Mouse (Mus musculus): ENCODE measurements around the gene 9330182O14Rik. TPM values are rescaled to one million over a fixed set of nuclear protein-coding genes. Genes with fewer than 3 reads are reported as not detected.

The 9330182O14Rik gene
- polyA plus RNA-seq, 1 experiment from 2014 or later: not detected

GRCm38 (mm10) chr15:40130880-40131478 is 3.2 kb upstream of the 9330182O14Rik start:
- no peak for ATAC-seq (ENCODE audit: insufficient number of reproducible peaks, insufficient read depth, low FRiP score, low read depth)
- H3K4me3 ChIP-seq (ENCODE audit: low read depth, low read length): no peak overlapping the region
- no peaks in the 10 kb centered on the region for H3K9me3 ChIP-seq (ENCODE audit: control insufficient read depth, low read depth, low read length)
- no peaks in the 10 kb centered on the region for H3K27me3 ChIP-seq (ENCODE audit: control insufficient read depth, insufficient read depth, low read length)
- H3K4me1 ChIP-seq (ENCODE audit: control insufficient read depth, insufficient read depth, low read length): no peaks in the 10 kb centered on the region
- no peak overlapping the region for H3K4me2 ChIP-seq (replicated peaks; ENCODE audit: low read depth, low read length)
- H3K27ac ChIP-seq (ENCODE audit: low read length): no peak overlapping the region
- WGBS: 25% methylated on average over 15 of the region's 15 CpGs
- H3K36me3 ChIP-seq (ENCODE audit: control insufficient read depth, insufficient read depth, low read length): no peaks in the 10 kb centered on the region
- no peak overlapping the region for H3K9ac ChIP-seq (replicated peaks; ENCODE audit: low read depth, low read length)

GRCm38 (mm10) chr15:40132408-40132807 is 1.8 kb upstream of the 9330182O14Rik start:
- no peak for ATAC-seq (ENCODE audit: insufficient number of reproducible peaks, insufficient read depth, low FRiP score, low read depth)
- 87% methylated on average over 4 of the region's 4 CpGs for WGBS

GRCm38 (mm10) chr15:40144221-40144620 is 10.1 kb downstream of the 9330182O14Rik start:
- no peak overlapping the region for H3K4me2 ChIP-seq (replicated peaks; ENCODE audit: low read depth, low read length)
- no peaks in the 10 kb centered on the region for H3K9me3 ChIP-seq (ENCODE audit: control insufficient read depth, low read depth, low read length)
- no peak for ATAC-seq (ENCODE audit: insufficient number of reproducible peaks, insufficient read depth, low FRiP score, low read depth)
- H3K4me3 ChIP-seq (ENCODE audit: low read depth, low read length): no peak overlapping the region
- H3K9ac ChIP-seq (replicated peaks; ENCODE audit: low read depth, low read length): no peak overlapping the region
- WGBS: 50% methylated on average over 7 of the region's 7 CpGs
- H3K36me3 ChIP-seq (ENCODE audit: control insufficient read depth, insufficient read depth, low read length): no peaks in the 10 kb centered on the region
- no peaks in the 10 kb centered on the region for H3K27me3 ChIP-seq (ENCODE audit: control insufficient read depth, insufficient read depth, low read length)
- no peaks in the 10 kb centered on the region for H3K4me1 ChIP-seq (ENCODE audit: control insufficient read depth, insufficient read depth, low read length)
- H3K27ac ChIP-seq (ENCODE audit: low read length): no peak overlapping the region

More at GRCm38 (mm10) chr15:40132408-40132807, 1.8 kb upstream of the 9330182O14Rik start:
- H3K4me3 ChIP-seq (ENCODE audit: low read depth, low read length): no peak overlapping the region
- H3K4me2 ChIP-seq (replicated peaks; ENCODE audit: low read depth, low read length): no peak overlapping the region
- no peaks in the 10 kb centered on the region for H3K27me3 ChIP-seq (ENCODE audit: control insufficient read depth, insufficient read depth, low read length)
- H3K9me3 ChIP-seq (ENCODE audit: control insufficient read depth, low read depth, low read length): no peaks in the 10 kb centered on the region
- H3K27ac ChIP-seq (ENCODE audit: low read length): no peak overlapping the region
- H3K9ac ChIP-seq (replicated peaks; ENCODE audit: low read depth, low read length): no peak overlapping the region
- H3K4me1 ChIP-seq (ENCODE audit: control insufficient read depth, insufficient read depth, low read length): no peaks in the 10 kb centered on the region
- no peaks in the 10 kb centered on the region for H3K36me3 ChIP-seq (ENCODE audit: control insufficient read depth, insufficient read depth, low read length)

GRCm38 (mm10) chr15:40157683-40158082 is 23.5 kb downstream of the 9330182O14Rik start:
- no peak overlapping the region for H3K4me3 ChIP-seq (ENCODE audit: low read depth, low read length)

DNA sequence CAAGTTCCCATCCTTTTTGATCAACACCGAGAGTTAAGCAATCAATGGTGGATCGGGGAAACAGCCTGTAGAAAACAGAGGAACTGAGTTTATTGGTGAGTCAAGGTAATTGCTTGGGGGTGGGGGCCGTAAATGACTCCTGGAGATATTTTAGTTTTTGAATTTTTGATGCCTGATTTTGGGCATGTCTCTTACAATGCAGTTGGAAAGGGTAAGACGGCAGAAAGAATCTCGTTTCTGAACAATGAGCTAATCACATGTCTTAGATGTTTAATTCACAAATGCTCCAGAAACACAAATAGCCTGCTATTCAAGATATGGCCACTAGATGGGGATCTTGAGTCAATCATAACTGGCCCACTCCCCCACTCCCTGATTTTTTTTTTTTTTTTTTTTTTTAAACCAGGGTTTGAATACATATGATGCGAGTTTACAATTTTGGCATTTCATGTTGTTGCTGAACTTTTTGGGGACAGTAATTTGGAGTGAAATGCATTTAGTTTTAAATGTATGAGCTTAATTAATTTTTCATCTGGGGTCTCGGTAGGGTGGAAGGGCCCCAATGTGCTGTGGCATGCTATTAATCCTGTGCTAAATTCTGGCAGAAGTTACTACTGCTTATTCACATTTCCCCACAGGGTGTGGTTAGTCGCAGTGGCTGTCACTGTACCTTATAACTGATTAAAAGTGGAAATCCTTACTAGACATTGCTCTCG is 32.6 kb downstream of the 9330182O14Rik start:
- no peak for ATAC-seq (ENCODE audit: insufficient number of reproducible peaks, insufficient read depth, low FRiP score, low read depth)
- Histone ChIP-seq H3K36me3 (ENCODE audit: control insufficient read depth, insufficient read depth, low read length) (no peaks in the 10 kb centered on the region), H3K4me3 (ENCODE audit: low read depth, low read length) (no peak overlapping the region), H3K27ac (ENCODE audit: low read length) (no peak overlapping the region), H3K9ac (replicated peaks; ENCODE audit: low read depth, low read length) (no peak overlapping the region), H3K4me2 (replicated peaks; ENCODE audit: low read depth, low read length) (no peak overlapping the region; the same call in 1 of the 2 replicates), H3K9me3 (ENCODE audit: control insufficient read depth, low read depth, low read length) (no peaks in the 10 kb centered on the region), H3K27me3 (ENCODE audit: control insufficient read depth, insufficient read depth, low read length) (no peaks in the 10 kb centered on the region), H3K4me1 (ENCODE audit: control insufficient read depth, insufficient read depth, low read length) (peaks cover 7% of the 10 kb centered on the region; the same call in 1 of the 2 replicates)
- 31% methylated on average over 9 of the region's 9 CpGs for WGBS

More at GRCm38 (mm10) chr15:40157683-40158082, 23.5 kb downstream of the 9330182O14Rik start:
- no peak for ATAC-seq (ENCODE audit: insufficient number of reproducible peaks, insufficient read depth, low FRiP score, low read depth)
- no peaks in the 10 kb centered on the region for H3K9me3 ChIP-seq (ENCODE audit: control insufficient read depth, low read depth, low read length)
- H3K27me3 ChIP-seq (ENCODE audit: control insufficient read depth, insufficient read depth, low read length): no peaks in the 10 kb centered on the region
- no peak overlapping the region for H3K4me2 ChIP-seq (replicated peaks; ENCODE audit: low read depth, low read length)
- no peaks in the 10 kb centered on the region for H3K4me1 ChIP-seq (ENCODE audit: control insufficient read depth, insufficient read depth, low read length)
- H3K27ac ChIP-seq (ENCODE audit: low read length): no peak overlapping the region
- H3K9ac ChIP-seq (replicated peaks; ENCODE audit: low read depth, low read length): no peak overlapping the region
- WGBS: 84% methylated on average over 6 of the region's 6 CpGs
- H3K36me3 ChIP-seq (ENCODE audit: control insufficient read depth, insufficient read depth, low read length): no peaks in the 10 kb centered on the region

DNA sequence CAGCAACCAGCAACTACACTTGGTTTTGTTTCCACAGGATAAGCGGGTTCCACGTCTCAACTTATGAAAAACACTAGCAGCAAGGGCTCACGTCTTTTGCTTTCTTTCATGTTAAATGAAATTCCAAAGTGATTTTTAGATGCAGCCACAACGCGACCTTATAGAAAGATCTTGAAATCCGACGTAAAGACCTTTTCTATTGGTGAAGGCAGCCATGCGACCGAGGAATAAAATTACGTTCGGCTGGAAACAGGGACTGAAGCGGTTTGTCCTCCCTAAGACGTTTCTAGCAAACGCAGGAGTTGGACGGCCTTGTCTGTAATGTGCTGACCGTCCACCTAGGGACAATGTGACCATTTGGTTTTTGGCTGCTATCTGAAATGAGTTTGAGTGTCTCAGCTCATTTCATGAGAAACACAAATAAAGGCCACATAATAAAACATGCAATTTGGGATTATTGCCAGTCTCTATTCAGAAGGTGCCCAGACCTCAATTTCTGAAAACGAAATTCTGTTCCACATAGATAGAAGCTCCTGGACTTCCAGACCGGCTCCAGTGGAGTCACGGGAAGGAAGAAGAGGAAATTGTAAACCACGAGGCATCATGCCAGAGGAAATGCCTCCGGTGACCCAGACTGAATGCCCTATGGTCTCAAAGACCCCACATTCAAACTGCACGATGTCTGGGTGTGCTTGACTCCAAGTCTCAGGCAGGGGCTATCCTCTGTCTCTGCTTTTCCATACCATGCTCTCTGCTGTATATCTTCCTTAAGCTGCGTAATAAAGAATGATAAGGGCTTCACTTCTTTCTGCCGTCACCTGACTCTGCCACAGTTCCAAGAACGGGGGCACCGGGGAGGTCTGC is 33.3 kb downstream of the 9330182O14Rik start:
- peaks cover 7% of the 10 kb centered on the region; the same call in 1 of the 2 replicates for H3K4me1 ChIP-seq (ENCODE audit: control insufficient read depth, insufficient read depth, low read length)
- H3K9me3 ChIP-seq (ENCODE audit: control insufficient read depth, low read depth, low read length): no peaks in the 10 kb centered on the region
- no peak overlapping the region; the same call in 1 of the 2 replicates for H3K27ac ChIP-seq (ENCODE audit: low read length)
- ATAC-seq (ENCODE audit: insufficient number of reproducible peaks, insufficient read depth, low FRiP score, low read depth): no peak
- H3K27me3 ChIP-seq (ENCODE audit: control insufficient read depth, insufficient read depth, low read length): no peaks in the 10 kb centered on the region
- H3K9ac ChIP-seq (replicated peaks; ENCODE audit: low read depth, low read length): no peak overlapping the region
- H3K36me3 ChIP-seq (ENCODE audit: control insufficient read depth, insufficient read depth, low read length): no peaks in the 10 kb centered on the region
- peak overlapping the region; percentile 26 for H3K4me2 ChIP-seq (replicated peaks; ENCODE audit: low read depth, low read length)
- WGBS: 64% methylated on average over 26 of the region's 26 CpGs
- no peak overlapping the region for H3K4me3 ChIP-seq (ENCODE audit: low read depth, low read length)

DNA sequence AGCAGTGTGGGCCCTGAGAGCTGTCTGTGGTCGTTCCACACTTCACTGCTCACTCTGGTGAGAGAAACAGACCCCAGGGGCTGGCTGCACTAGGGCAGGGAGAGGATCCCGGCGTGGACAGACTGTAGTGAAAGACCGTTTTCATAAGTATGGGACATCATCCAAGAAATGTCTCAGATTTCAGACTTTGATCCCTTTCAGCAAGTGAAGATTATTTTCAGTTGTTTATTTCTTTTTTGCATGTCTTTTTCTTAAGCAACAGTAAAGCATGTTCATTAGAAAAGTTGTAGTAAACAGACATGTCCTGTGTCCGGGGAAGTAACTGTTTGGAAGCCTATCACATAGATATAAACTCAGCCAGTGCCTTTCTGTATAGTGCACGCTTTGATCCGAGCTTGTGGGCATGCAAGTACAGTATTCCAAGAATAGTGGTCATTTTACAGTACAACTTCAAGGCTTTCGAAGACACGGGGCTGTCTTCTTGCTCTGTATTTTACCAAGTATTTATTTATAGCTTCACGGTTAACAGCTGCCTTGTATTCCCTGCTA is 34.0 kb downstream of the 9330182O14Rik start:
- H3K4me3 ChIP-seq (ENCODE audit: low read depth, low read length): no peak overlapping the region
- H3K9ac ChIP-seq (replicated peaks; ENCODE audit: low read depth, low read length): no peak overlapping the region
- H3K4me1 ChIP-seq (ENCODE audit: control insufficient read depth, insufficient read depth, low read length): peaks cover 7% of the 10 kb centered on the region; the same call in 1 of the 2 replicates
- H3K36me3 ChIP-seq (ENCODE audit: control insufficient read depth, insufficient read depth, low read length): no peaks in the 10 kb centered on the region
- H3K27ac ChIP-seq (ENCODE audit: low read length): no peak overlapping the region; the same call in 1 of the 2 replicates
- H3K9me3 ChIP-seq (ENCODE audit: control insufficient read depth, low read depth, low read length): no peaks in the 10 kb centered on the region
- H3K27me3 ChIP-seq (ENCODE audit: control insufficient read depth, insufficient read depth, low read length): no peaks in the 10 kb centered on the region
- WGBS: 44% methylated on average over 10 of the region's 10 CpGs
- peak overlapping the region; percentile 26 for H3K4me2 ChIP-seq (replicated peaks; ENCODE audit: low read depth, low read length)
- no peak for ATAC-seq (ENCODE audit: insufficient number of reproducible peaks, insufficient read depth, low FRiP score, low read depth)

DNA sequence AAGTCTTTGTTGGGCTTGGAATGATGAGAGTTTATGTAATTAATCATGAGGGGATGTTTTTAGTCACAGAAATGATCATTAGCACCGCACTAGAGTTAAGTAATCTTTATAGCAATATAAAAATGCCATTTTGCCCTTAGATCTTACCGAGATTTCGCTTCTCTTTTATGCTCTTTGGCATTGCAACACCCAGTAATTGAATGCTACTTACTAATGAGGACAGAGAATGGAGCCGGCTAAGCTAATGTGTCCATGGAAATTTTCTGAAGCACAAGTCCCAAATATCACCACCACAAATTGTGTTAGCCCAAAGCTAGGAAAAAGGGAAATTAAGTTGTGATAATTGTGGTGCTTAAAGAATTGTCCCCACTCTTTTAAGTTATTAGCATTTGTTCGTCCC is 34.9 kb downstream of the 9330182O14Rik start:
- H3K4me2 ChIP-seq (replicated peaks; ENCODE audit: low read depth, low read length): no peak overlapping the region
- no peaks in the 10 kb centered on the region for H3K27me3 ChIP-seq (ENCODE audit: control insufficient read depth, insufficient read depth, low read length)
- no peak overlapping the region for H3K27ac ChIP-seq (ENCODE audit: low read length)
- H3K9ac ChIP-seq (replicated peaks; ENCODE audit: low read depth, low read length): no peak overlapping the region
- H3K4me1 ChIP-seq (ENCODE audit: control insufficient read depth, insufficient read depth, low read length): peaks cover 7% of the 10 kb centered on the region; the same call in 1 of the 2 replicates
- 75% methylated on average over 5 of the region's 5 CpGs for WGBS
- no peaks in the 10 kb centered on the region for H3K9me3 ChIP-seq (ENCODE audit: control insufficient read depth, low read depth, low read length)
- no peak for ATAC-seq (ENCODE audit: insufficient number of reproducible peaks, insufficient read depth, low FRiP score, low read depth)
- no peaks in the 10 kb centered on the region for H3K36me3 ChIP-seq (ENCODE audit: control insufficient read depth, insufficient read depth, low read length)
- H3K4me3 ChIP-seq (ENCODE audit: low read depth, low read length): no peak overlapping the region

All from stomach, embryonic 14.5 days (tissue).